Mouse (Mus musculus) E14TG2a.4 (cell line): ENCODE measurements around the gene Gm12394.

Source experiments
- CTCF ChIP-seq: conservative IDR thresholded peaks from 2 replicates; pipeline ENCODE4 v1.5.1; 2014; ENCODE audit warnings: low read length
- NANOG ChIP-seq: IDR thresholded peaks from 2 replicates; pipeline ENCODE4 v1.6.1; 2014; ENCODE audit warnings: borderline replicate concordance, low read length, mixed read lengths
- POU5F1 ChIP-seq: IDR thresholded peaks from 2 replicates; pipeline ENCODE4 v1.6.1; 2014; ENCODE audit warnings: low read length, borderline replicate concordance

DNA sequence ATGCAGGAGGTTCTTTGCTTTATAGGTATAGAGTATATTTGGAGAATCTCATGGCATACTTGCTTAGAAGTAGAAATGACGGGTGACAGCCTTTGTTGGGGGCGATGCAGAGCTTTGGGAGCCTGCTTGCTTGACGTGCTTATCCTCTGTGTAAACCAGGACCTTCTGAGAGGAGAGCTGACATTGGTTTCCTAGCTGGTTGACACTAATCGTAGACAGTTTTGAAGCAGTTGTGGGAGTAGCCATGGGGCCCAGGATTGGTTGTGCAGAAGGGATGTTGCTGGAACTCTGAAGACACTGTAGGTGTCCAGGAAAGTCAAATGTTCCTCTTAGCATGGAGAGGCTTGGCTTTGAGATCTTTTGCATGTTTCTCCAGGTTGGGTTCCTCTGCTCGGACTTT is 11.6 kb upstream of the Gm12394 start:
- no peak for TF ChIP-seq CTCF
- no peak for TF ChIP-seq NANOG
- no peak for TF ChIP-seq POU5F1
